Mouse (Mus musculus): ENCODE measurements around the gene Akt3.

Akt3 gene

GRCm38 (mm10) chr1:176979235-176979634 lies 278.8 kb downstream of the Akt3 start:
- no peak for DNase-seq

GRCm38 (mm10) chr1:176973356-176974088 lies 284.5 kb downstream of the Akt3 start:
- no peak for DNase-seq

- no peak for DNase-seq
These were observed 286.6 kb downstream of the Akt3 start for GRCm38 (mm10) chr1:176971479-176971797.

DNA sequence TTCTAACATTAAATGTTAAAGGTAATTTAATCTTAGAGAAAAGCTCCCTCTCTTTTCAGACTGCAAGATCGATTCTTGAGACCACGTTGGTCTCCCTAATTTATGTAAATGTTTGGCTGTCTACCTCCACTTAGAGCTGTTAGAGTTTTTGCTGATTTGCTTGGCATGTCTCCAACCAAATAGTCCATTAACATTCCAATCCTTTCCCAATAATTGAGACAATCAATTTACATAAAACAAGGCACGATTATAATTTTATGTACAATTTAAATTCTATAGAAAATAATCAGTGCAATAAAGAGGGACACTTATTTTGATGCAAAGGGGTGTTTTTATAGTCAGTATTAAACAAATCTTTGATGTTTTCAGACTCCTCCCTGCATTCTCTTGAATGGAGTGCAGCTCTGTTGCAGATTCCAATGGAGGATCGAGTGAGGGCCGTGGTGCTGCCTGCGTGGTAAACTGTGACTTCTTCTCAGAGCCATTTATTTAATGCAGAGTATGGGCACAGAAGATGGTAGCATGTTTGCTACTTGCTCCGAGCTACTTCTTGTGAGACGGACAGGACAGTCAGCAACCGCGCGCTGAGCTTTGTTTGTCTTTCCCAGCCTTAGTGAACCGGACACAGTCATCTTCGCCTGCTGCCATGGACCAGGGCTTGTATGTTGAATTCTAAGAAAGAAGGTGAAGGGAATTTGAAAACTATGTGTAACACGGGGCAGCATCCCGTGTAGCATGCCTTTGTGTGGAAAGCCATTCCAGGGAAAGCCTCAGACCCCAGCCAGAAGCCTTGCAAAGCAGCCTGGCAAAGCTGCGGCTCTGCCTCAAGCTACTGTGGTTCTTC lies 287.1 kb downstream of the Akt3 start:
- no peak for DNase-seq

Data from cerebellum, postnatal 25 days (tissue).